Mouse (Mus musculus): ENCODE data around the gene Fam120a.
A peak's percentile ranks its signal among the peaks of the same experiment; 100 is the strongest.

Gene Fam120a

DNA sequence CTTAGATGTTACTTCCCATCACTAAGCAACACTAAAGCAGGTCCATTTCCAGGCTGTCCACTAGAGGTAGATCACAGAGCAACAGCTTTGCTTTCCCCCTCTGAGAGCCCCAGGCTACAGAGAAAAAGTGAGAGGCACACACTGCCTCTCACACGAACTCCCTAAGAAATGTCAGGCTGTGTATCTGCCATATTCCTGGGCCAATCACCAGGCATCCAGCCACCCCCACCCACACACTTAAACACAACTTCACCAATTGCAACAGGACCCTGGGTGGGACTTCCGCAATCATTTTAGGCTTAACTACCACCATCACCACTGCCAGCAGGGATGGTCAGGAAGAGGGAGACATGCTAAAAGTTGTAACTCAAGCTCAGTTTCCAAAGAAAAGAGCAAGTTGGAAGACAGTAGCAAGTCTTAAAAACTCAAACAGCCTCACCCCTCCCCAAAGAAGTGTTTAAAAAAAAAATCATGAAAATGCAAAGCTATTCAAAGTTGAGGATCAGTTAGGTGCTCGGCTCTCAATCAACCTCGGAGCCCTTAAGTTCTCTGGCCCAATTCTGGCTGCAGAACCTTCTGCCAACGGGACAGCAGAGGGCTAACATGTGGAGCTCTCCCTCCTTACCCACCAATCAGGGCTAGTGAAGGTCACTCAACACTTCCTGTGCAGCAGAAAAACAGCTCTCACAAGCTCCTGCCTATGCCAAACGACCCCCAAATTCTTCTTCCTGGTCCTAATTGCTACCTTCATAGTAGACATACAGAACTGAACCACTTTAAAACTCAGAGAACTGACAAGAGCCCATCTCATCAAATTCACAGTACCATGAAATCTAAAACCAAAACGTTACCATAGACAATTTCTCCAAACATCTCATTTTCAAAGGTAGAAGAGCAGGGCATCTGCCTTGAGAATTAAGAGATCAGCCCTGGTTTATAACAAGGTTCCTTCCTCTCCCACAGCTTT lies 2.0 kb downstream of the Fam120a start:
- peak; percentile 66 for DNase-seq

DNA sequence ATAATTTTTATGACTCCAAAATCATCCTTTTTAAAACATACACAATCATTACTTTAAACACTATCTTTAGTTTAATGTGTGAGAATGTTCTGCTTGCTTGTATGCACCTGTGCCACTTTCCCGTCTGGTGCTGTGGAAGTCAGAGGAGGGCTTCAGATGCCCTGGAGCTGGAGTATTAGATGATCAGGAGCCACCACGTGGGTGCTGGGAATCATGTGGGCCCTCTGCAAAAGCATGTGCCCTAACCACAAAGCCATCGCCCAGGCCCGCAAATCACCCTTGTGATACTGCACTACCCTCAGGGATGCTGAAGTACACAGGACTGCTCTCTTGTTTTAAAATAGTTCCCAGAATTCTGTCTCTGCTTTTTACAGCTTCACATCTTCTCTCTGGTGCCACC lies 3.0 kb downstream of the Fam120a start:
- DNase-seq: no peak

GRCm38 (mm10) chr13:48963111-48963510 lies 4.7 kb downstream of the Fam120a start:
- DNase-seq: no peak

DNA sequence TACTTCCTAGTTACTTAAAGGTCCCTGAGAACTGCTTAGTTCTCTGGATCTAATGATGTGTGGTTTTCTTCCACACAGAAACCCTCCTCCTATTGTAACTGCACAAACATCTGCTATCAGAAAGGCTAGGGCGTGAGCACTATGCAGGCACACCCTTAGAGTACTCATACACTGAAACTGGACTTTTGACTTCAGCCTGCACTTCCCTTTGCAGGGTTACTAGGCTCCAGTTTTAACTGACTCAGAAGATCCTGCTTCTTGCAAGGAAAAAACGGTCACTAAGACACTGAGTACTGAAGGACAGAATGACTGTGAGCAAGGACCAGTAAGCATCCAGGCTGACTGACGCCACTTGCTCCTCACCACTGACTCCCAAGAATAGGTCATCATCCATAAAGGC lies 5.3 kb downstream of the Fam120a start:
- peak; percentile 15 for DNase-seq

- no peak for DNase-seq
These were observed 9.2 kb downstream of the Fam120a start for GRCm38 (mm10) chr13:48958608-48959007.

DNA sequence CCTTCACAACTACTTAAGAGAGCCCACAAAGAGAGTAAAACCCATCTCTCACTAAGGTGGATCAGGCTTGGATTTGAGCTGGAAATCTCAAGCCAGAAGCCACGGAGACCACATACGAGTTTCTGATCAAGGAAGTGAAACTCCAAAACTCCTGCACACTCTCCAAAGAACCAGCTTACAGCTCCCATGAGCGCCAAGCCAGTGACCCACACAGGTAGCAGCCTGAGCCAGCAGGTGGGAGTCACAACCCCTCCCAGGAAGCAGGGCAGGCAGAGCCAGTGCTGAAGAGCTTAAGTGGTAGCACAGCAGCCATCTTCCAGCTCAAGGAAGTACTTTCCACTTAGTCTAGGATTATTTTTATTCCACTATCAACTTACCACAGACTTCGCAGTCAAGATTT lies 13.0 kb downstream of the Fam120a start:
- no peak for DNase-seq

- no peak for DNase-seq
These were observed 17.1 kb downstream of the Fam120a start for GRCm38 (mm10) chr13:48950600-48951241.

GRCm38 (mm10) chr13:48948951-48949350 lies 18.9 kb downstream of the Fam120a start:
- no peak for DNase-seq

DNA sequence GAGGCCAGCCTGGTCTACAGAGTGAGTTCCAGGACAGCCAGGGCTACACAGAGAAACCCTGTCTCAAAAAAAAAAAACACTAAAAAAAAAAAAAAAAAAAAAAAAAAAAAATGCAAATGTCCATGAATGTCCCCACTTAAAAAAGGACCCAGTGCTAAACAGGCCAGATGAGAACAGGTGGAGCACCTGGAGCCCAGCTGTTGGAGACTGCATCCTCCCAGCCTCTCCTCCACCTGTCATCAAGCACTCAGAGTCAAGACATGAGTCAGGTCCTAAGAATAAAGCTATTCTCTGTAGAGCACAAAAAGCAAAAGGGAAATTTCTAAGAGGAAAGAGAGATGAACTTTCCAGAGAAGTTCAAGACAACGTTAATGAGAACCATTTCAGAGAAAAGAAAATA lies 23.2 kb downstream of the Fam120a start:
- no peak for DNase-seq

DNA sequence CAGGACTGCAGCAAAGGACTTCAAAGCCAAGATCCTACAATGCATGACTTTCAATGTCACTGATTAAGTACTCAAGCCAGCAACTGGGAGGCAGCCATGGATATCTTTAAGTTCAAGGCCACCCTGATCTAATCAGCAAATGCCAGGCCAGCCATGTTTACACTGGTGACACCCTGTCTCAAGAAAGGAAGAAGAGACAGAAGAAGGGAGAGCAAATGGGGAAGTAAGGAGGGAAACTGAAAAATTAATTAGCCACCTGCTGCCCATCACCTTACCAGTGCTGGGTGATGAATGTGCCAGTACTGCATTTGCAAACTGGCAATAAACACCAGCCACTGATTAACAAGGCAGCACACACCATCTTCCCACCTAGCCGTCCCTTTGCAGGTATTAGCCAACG lies 25.3 kb downstream of the Fam120a start:
- no peak for DNase-seq

- DNase-seq: no peak
These were observed 26.0 kb downstream of the Fam120a start for GRCm38 (mm10) chr13:48941773-48942172.

DNA sequence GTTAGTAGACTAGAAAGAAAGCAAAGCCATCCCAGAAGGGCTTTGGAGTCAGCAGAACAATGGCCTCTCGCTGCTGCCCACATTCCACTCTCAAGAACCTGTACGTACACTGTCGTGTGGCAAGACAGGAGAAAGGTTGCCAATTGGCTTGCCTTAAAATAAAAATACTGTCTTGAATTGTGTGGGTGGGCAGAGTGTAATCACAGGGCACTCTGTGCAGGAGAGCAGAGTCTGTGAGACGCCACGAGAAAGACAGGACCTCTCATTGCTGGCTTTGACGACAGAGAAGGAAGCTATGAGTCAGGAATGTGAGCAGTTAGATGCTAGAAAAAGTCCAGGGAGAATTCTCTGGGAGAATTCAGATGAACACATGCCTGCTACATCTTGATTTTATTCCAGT lies 33.2 kb downstream of the Fam120a start:
- DNase-seq: no peak

GRCm38 (mm10) chr13:48932692-48933091 lies 35.1 kb downstream of the Fam120a start:
- no peak for DNase-seq

DNA sequence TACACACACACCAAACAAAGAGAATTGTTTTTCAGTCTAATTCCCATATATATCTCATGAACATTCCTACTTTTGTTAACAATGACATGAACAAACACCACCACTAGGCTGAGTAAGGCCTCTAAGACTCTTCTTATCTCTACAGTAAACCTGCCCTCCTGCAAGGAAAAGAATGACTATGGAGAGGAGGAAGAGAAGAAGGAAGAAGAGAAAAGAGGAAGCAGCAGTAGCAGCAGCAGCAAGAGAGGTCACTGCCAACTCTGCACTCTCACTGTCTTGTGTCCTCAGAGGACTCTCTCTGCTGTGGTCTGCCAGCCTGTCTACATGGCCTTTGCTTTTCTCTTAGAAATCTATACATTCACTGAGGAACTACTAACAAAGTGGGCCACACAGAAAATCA lies 36.1 kb downstream of the Fam120a start:
- no peak for DNase-seq

- no peak for DNase-seq
These were observed 36.6 kb downstream of the Fam120a start for GRCm38 (mm10) chr13:48931232-48931631.

GRCm38 (mm10) chr13:48929535-48930110 lies 38.2 kb downstream of the Fam120a start:
- DNase-seq: no peak

DNA sequence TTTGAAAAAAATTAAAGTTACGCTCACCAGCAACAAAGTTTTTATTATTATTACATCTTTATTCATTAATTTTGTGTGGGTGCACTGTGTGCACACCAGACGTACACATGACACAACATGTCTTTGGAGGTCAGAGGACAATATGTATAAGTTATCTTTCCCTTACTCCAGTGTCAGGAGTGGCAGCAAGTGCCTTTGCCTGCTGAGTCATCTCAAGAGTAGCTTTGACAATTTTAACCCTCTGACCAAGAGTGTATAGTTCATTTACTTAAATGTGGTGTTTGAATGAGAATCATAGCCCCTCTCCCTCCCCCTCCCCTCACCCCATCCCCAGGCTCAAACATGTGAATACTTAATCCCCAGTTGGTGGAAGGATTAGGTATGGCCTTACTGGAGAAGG lies 40.2 kb downstream of the Fam120a start:
- DNase-seq: no peak

- DNase-seq: no peak
These were observed 45.1 kb downstream of the Fam120a start for GRCm38 (mm10) chr13:48922712-48923111.

DNA sequence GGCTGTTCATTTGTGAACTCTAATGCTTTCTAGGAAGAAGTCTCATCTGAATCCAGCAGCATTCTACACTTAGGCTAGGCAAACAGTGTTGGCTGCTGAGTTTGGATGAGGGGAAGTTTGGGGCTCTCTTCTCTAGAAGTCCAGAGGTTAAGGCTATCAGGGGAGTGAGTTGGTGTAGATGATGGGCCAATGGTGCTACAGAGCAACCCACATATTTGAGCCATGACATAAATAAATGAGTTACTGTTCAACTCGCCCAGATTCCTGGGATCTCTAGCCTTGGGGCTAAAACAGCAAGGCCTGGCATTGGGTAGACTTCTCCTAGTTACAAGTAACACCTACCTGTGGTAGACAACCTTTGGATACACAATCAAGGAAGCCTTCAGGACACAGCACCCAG lies 46.6 kb downstream of the Fam120a start:
- DNase-seq: no peak

DNA sequence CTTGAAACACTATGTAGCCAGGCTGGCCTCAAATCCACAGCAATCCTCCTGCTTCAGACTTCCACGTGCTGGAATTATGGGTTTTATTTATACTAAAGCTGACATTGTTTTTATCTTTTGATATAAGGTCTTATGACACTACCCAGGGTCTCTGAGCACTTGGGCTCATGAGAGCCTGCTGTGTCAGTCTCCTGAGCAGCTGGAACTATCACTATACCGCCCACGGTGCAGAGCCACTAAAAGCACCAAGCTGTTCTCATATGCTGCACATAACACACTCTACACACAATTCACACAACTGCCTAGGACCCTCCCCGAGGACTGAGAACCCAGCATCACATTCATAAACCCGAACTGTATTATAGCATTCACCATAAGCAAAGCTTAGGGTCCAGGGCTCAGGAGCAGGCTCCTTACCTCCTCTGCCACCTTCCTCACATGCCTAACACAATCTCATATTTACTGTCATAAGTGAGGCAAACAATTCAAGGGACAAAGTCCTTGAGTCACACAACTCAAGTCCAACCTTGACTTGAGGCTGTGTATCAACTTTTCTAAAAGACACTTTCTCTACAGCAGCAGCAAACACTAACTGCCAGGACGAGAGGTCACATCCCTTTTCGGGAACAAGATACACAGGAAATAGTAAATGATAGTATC lies 47.9 kb downstream of the Fam120a start:
- DNase-seq: no peak

GRCm38 (mm10) chr13:48917113-48917599 lies 50.7 kb downstream of the Fam120a start:
- no peak for DNase-seq

- DNase-seq: peak; percentile 11
These were observed 54.1 kb downstream of the Fam120a start for GRCm38 (mm10) chr13:48913680-48914079.

GRCm38 (mm10) chr13:48913141-48913540 lies 54.7 kb downstream of the Fam120a start:
- DNase-seq: no peak

Data from lung, postnatal 14 days (tissue).